Mouse (Mus musculus): ENCODE measurements at regions not wholly inside any gene's neighbourhood (a gene's known extent, or its start where the extent isn't known, plus 50 kb on each side); places are given as distances from the start of the nearest gene placed in this dataset.

GRCm38 (mm10) chr9:52273994-52274393 lies 105.6 kb upstream of the Zc3h12c start:
- H3K27me3 ChIP-seq (ENCODE audit: control insufficient read depth, insufficient read depth, low read length), result no peaks in the 10 kb centered on the region
- no peak overlapping the region for H3K9ac ChIP-seq (ENCODE audit: low read depth, low read length, severe bottlenecking)
- no peak overlapping the region for H3K4me2 ChIP-seq (replicated peaks; ENCODE audit: low read depth, low read length, severe bottlenecking)
- no peaks in the 10 kb centered on the region for H3K9me3 ChIP-seq (ENCODE audit: control insufficient read depth, low read length)
- no peaks in the 10 kb centered on the region for H3K36me3 ChIP-seq (ENCODE audit: control insufficient read depth, insufficient read depth, low read length)
- no peak overlapping the region for H3K4me3 ChIP-seq (replicated peaks; ENCODE audit: low read length)
- DNase-seq (ENCODE audit: low spot score) (no peak), ATAC-seq (ENCODE audit: low FRiP score, low read depth) (no peak)
- H3K4me1 ChIP-seq (ENCODE audit: control insufficient read depth, insufficient read depth, low read length), result no peaks in the 10 kb centered on the region
- 73% methylated on average over 3 of the region's 3 CpGs for WGBS
- no peak for TF ChIP-seq POLR2A (IDR thresholded peaks at IDR 0.05; ENCODE audit: borderline replicate concordance, extremely low read depth, insufficient read depth, insufficient read length)
- no peak overlapping the region for H3K27ac ChIP-seq (replicated peaks; ENCODE audit: low read depth, low read length)

- no peak for DNase-seq (ENCODE audit: low spot score)
- 76% methylated on average over 2 of the region's 2 CpGs for WGBS
These were observed 104.3 kb upstream of the Zc3h12c start for GRCm38 (mm10) chr9:52272668-52273067.

GRCm38 (mm10) chr9:52271345-52272116 lies 103.2 kb upstream of the Zc3h12c start:
- no peak for DNase-seq (ENCODE audit: low spot score)
- no peak for ATAC-seq (ENCODE audit: low FRiP score, low read depth)
- Histone ChIP-seq H3K4me2 (replicated peaks; ENCODE audit: low read depth, low read length, severe bottlenecking) (no peak overlapping the region), H3K27ac (replicated peaks; ENCODE audit: low read depth, low read length) (no peak overlapping the region), H3K4me1 (ENCODE audit: control insufficient read depth, insufficient read depth, low read length) (no peaks in the 10 kb centered on the region), H3K9me3 (ENCODE audit: control insufficient read depth, low read length) (no peaks in the 10 kb centered on the region), H3K36me3 (ENCODE audit: control insufficient read depth, insufficient read depth, low read length) (no peaks in the 10 kb centered on the region), H3K27me3 (ENCODE audit: control insufficient read depth, insufficient read depth, low read length) (no peaks in the 10 kb centered on the region), H3K4me3 (replicated peaks; ENCODE audit: low read length) (no peak overlapping the region), H3K9ac (ENCODE audit: low read depth, low read length, severe bottlenecking) (no peak overlapping the region)
- WGBS, result 86% methylated on average over 7 of the region's 7 CpGs
- TF ChIP-seq POLR2A (IDR thresholded peaks at IDR 0.05; ENCODE audit: borderline replicate concordance, extremely low read depth, insufficient read depth, insufficient read length), result no peak

More at GRCm38 (mm10) chr9:52272668-52273067, 104.3 kb upstream of the Zc3h12c start:
- H3K9ac ChIP-seq (ENCODE audit: low read depth, low read length, severe bottlenecking), result no peak overlapping the region
- no peak overlapping the region for H3K4me3 ChIP-seq (replicated peaks; ENCODE audit: low read length)
- H3K9me3 ChIP-seq (ENCODE audit: control insufficient read depth, low read length), result no peaks in the 10 kb centered on the region
- no peak overlapping the region for H3K4me2 ChIP-seq (replicated peaks; ENCODE audit: low read depth, low read length, severe bottlenecking)
- no peak for ATAC-seq (ENCODE audit: low FRiP score, low read depth)
- H3K36me3 ChIP-seq (ENCODE audit: control insufficient read depth, insufficient read depth, low read length), result no peaks in the 10 kb centered on the region
- H3K27me3 ChIP-seq (ENCODE audit: control insufficient read depth, insufficient read depth, low read length), result no peaks in the 10 kb centered on the region
- H3K27ac ChIP-seq (replicated peaks; ENCODE audit: low read depth, low read length), result no peak overlapping the region
- H3K4me1 ChIP-seq (ENCODE audit: control insufficient read depth, insufficient read depth, low read length), result no peaks in the 10 kb centered on the region
- TF ChIP-seq POLR2A (IDR thresholded peaks at IDR 0.05; ENCODE audit: borderline replicate concordance, extremely low read depth, insufficient read depth, insufficient read length), result no peak

GRCm38 (mm10) chr9:52261538-52261937 lies 93.2 kb upstream of the Zc3h12c start:
- no peak for ATAC-seq (ENCODE audit: low FRiP score, low read depth)
- Histone ChIP-seq H3K27ac (replicated peaks; ENCODE audit: low read depth, low read length) (no peak overlapping the region), H3K27me3 (ENCODE audit: control insufficient read depth, insufficient read depth, low read length) (no peaks in the 10 kb centered on the region), H3K9ac (ENCODE audit: low read depth, low read length, severe bottlenecking) (no peak overlapping the region), H3K4me3 (replicated peaks; ENCODE audit: low read length) (no peak overlapping the region), H3K4me1 (ENCODE audit: control insufficient read depth, insufficient read depth, low read length) (no peaks in the 10 kb centered on the region), H3K9me3 (ENCODE audit: control insufficient read depth, low read length) (no peaks in the 10 kb centered on the region), H3K36me3 (ENCODE audit: control insufficient read depth, insufficient read depth, low read length) (no peaks in the 10 kb centered on the region), H3K4me2 (replicated peaks; ENCODE audit: low read depth, low read length, severe bottlenecking) (no peak overlapping the region)
- WGBS, result 88% methylated on average over 2 of the region's 2 CpGs
- TF ChIP-seq POLR2A (IDR thresholded peaks at IDR 0.05; ENCODE audit: borderline replicate concordance, extremely low read depth, insufficient read depth, insufficient read length), result no peak
- no peak for DNase-seq (ENCODE audit: low spot score)

- Histone ChIP-seq H3K4me1 (ENCODE audit: control insufficient read depth, insufficient read depth, low read length) (no peaks in the 10 kb centered on the region), H3K36me3 (ENCODE audit: control insufficient read depth, insufficient read depth, low read length) (no peaks in the 10 kb centered on the region), H3K9ac (ENCODE audit: low read depth, low read length, severe bottlenecking) (no peak overlapping the region), H3K27me3 (ENCODE audit: control insufficient read depth, insufficient read depth, low read length) (no peaks in the 10 kb centered on the region), H3K9me3 (ENCODE audit: control insufficient read depth, low read length) (no peaks in the 10 kb centered on the region), H3K4me2 (replicated peaks; ENCODE audit: low read depth, low read length, severe bottlenecking) (no peak overlapping the region), H3K4me3 (replicated peaks; ENCODE audit: low read length) (no peak overlapping the region), H3K27ac (replicated peaks; ENCODE audit: low read depth, low read length) (no peak overlapping the region)
- ATAC-seq (ENCODE audit: low FRiP score, low read depth) (no peak), DNase-seq (ENCODE audit: low spot score) (no peak)
- 54% methylated on average over 9 of the region's 9 CpGs for WGBS
- TF ChIP-seq POLR2A (IDR thresholded peaks at IDR 0.05; ENCODE audit: borderline replicate concordance, extremely low read depth, insufficient read depth, insufficient read length), result no peak
These were observed 91.1 kb upstream of the Zc3h12c start for GRCm38 (mm10) chr9:52259459-52259858.

Data from limb, embryonic 14.5 days (tissue).